Mouse (Mus musculus): Measurements from ENCODE around the gene Pdss2. TPM values are rescaled to one million over a fixed set of nuclear protein-coding genes. Genes with fewer than 3 reads are reported as not detected.

Gene Pdss2
- polyA plus RNA-seq, 1 experiment: 3.7 TPM

DNA sequence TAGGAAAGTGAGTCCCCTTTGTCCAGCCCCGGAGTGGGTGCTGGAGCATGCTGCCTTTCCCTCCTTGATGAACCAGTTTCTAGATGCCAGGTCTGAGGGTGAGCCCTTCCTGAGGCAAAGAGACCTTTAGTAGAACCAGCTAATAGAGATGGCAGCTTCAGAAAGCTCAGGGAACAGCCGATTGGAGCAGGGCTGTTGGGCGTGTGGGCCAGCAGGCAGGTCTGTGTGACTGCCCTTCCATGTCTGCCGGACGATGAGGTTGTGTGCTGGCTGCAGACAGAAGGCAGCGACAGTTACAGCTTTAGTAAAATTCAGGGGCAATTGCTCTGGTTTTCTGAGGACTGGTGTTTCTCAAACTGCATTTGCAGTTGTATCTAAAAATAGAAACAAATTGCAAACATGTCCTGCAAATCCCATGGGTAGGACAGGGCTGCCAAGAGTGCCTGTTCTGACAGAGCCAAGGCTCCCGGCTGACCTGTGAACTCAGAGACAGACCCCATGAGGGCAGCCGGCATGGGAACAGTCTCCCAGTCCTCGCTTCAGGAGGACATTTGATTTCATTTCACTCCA is 262.2 kb downstream of the Pdss2 start:
- no peaks in the 10 kb centered on the region for H3K27me3 ChIP-seq (ENCODE audit: control insufficient read depth, insufficient read depth, low read length)
- H3K4me3 ChIP-seq (ENCODE audit: control insufficient read depth, low read depth, low read length): no peak overlapping the region
- H3K4me1 ChIP-seq (ENCODE audit: control insufficient read depth, insufficient read depth, low read length): peaks cover 9% of the 10 kb centered on the region
- H3K27ac ChIP-seq (ENCODE audit: control insufficient read depth, insufficient read depth, low read depth, low read length): no peak overlapping the region
- H3K36me3 ChIP-seq (ENCODE audit: control insufficient read depth, insufficient read depth, low read length): no peaks in the 10 kb centered on the region
- TF ChIP-seq CTCF (IDR thresholded peaks at IDR 0.05; ENCODE audit: control insufficient read depth, insufficient read depth, insufficient replicate concordance, low read depth, low read length) (no peak), POLR2A (IDR thresholded peaks at IDR 0.05; ENCODE audit: control insufficient read depth, low read depth, low read length) (no peak)

DNA sequence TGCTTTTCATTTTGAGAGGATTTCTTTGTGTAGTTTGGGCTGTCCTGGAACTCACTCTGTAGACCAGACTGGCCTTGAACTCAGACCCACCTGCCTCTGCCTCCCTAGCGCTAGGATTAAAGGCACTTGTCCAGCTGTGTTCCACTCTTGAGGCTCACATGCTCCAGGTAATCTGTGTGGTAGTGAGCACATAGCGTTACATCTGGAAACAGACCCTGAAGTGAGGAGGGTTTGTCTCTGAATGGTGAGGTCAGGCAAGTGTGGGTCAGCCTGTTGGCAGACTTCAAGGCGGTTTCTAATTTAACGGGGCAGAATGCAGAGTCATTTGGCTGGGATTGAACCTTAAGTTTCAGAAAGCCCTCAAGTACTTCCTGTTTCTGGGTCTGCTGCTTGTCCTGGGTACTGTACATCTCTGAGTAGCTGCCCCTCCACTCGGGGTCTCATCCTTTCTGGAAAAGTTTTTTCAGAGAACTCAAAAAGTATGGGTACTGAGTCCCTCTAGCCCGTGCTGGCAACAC is 264.5 kb downstream of the Pdss2 start:
- Histone ChIP-seq H3K4me3 (ENCODE audit: control insufficient read depth, low read depth, low read length) (no peak overlapping the region), H3K4me1 (ENCODE audit: control insufficient read depth, insufficient read depth, low read length) (peaks cover 3% of the 10 kb centered on the region; the same call in 1 of the 2 replicates), H3K27ac (ENCODE audit: control insufficient read depth, insufficient read depth, low read depth, low read length) (no peak overlapping the region), H3K36me3 (ENCODE audit: control insufficient read depth, insufficient read depth, low read length) (no peaks in the 10 kb centered on the region), H3K27me3 (ENCODE audit: control insufficient read depth, insufficient read depth, low read length) (no peaks in the 10 kb centered on the region)
- TF ChIP-seq CTCF (IDR thresholded peaks at IDR 0.05; ENCODE audit: control insufficient read depth, insufficient read depth, insufficient replicate concordance, low read depth, low read length): no peak
- TF ChIP-seq POLR2A (IDR thresholded peaks at IDR 0.05; ENCODE audit: control insufficient read depth, low read depth, low read length): no peak

DNA sequence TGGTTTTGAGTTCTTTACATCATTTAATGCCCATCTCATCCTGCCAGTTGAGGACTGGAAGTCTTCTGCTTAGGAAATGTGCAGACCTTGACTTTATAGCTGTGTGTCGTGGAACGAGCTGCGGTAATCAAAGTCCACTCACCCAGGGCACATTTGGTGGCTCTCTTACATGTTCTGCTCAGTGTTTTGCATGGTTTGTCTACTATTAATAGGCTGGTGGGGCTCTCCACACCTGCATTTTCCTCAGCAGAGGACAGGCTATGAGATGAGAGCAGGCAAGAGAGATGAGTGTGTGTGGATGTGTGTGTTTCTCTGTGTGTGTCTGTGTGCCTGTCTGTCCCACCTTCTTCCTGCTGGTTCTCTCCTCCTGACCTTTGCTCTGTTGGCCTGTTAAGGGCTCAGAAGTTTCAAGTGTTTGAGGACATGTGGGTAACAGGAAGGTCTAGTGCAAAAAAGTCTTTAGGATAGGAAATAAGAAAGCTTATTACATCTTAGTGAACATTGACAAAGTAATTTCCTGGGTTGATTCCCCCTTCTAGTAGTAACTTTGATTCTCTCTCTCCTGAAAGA is 266.2 kb downstream of the Pdss2 start:
- TF ChIP-seq POLR2A (IDR thresholded peaks at IDR 0.05; ENCODE audit: control insufficient read depth, low read depth, low read length) (no peak), CTCF (IDR thresholded peaks at IDR 0.05; ENCODE audit: control insufficient read depth, insufficient read depth, insufficient replicate concordance, low read depth, low read length) (no peak)
- Histone ChIP-seq H3K27ac (ENCODE audit: control insufficient read depth, insufficient read depth, low read depth, low read length) (no peak overlapping the region), H3K4me3 (ENCODE audit: control insufficient read depth, low read depth, low read length) (no peak overlapping the region), H3K27me3 (ENCODE audit: control insufficient read depth, insufficient read depth, low read length) (no peaks in the 10 kb centered on the region), H3K36me3 (ENCODE audit: control insufficient read depth, insufficient read depth, low read length) (no peaks in the 10 kb centered on the region), H3K4me1 (ENCODE audit: control insufficient read depth, insufficient read depth, low read length) (no peaks in the 10 kb centered on the region)

DNA sequence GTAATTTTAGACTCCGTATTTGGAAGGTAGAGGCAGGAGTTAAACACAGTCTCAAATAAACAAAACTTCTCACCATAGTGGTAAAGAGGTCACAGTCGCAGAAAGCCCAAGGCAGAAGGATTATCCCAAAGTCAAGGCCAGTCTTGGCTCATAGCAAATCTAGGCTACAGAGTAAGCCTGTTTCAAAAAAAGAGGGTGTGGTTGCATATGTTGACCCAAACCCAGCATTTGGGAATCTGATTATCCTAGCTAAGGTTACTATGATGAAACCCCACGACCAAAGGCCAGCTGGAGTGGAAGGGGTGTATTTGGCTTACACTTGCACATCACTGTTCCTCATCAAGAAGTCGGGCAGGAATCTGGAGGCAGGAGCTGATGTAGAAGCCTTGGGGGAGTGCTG is 267.0 kb downstream of the Pdss2 start:
- no peak overlapping the region for H3K27ac ChIP-seq (ENCODE audit: control insufficient read depth, insufficient read depth, low read depth, low read length)
- no peak for TF ChIP-seq CTCF (IDR thresholded peaks at IDR 0.05; ENCODE audit: control insufficient read depth, insufficient read depth, insufficient replicate concordance, low read depth, low read length)
- TF ChIP-seq POLR2A (IDR thresholded peaks at IDR 0.05; ENCODE audit: control insufficient read depth, low read depth, low read length): no peak
- H3K36me3 ChIP-seq (ENCODE audit: control insufficient read depth, insufficient read depth, low read length): no peaks in the 10 kb centered on the region
- no peaks in the 10 kb centered on the region for H3K27me3 ChIP-seq (ENCODE audit: control insufficient read depth, insufficient read depth, low read length)
- H3K4me3 ChIP-seq (ENCODE audit: control insufficient read depth, low read depth, low read length): no peak overlapping the region
- no peaks in the 10 kb centered on the region for H3K4me1 ChIP-seq (ENCODE audit: control insufficient read depth, insufficient read depth, low read length)

DNA sequence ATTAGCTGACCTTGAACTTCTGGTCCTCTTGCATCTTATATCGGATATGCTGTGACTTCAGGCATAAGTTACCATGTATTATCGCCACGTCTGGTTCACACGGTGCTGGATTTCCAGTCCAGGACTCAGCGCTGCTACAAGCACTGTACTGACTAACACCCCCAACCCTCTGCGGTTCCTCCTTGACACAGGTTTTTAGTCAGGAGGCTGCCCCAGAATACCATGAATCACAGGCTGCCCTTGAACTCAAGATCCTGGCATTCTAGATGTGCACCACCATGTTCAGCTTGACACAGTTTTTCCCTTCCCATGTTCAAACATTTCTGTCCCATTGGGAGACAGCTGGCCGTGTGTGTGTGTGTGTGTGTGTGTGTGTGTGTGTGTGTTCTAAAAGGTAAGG is 267.9 kb downstream of the Pdss2 start:
- no peak for TF ChIP-seq CTCF (IDR thresholded peaks at IDR 0.05; ENCODE audit: control insufficient read depth, insufficient read depth, insufficient replicate concordance, low read depth, low read length)
- TF ChIP-seq POLR2A (IDR thresholded peaks at IDR 0.05; ENCODE audit: control insufficient read depth, low read depth, low read length): no peak
- H3K27ac ChIP-seq (ENCODE audit: control insufficient read depth, insufficient read depth, low read depth, low read length): no peak overlapping the region
- H3K36me3 ChIP-seq (ENCODE audit: control insufficient read depth, insufficient read depth, low read length): no peaks in the 10 kb centered on the region
- no peaks in the 10 kb centered on the region for H3K27me3 ChIP-seq (ENCODE audit: control insufficient read depth, insufficient read depth, low read length)
- no peaks in the 10 kb centered on the region for H3K4me1 ChIP-seq (ENCODE audit: control insufficient read depth, insufficient read depth, low read length)
- no peak overlapping the region for H3K4me3 ChIP-seq (ENCODE audit: control insufficient read depth, low read depth, low read length)

DNA sequence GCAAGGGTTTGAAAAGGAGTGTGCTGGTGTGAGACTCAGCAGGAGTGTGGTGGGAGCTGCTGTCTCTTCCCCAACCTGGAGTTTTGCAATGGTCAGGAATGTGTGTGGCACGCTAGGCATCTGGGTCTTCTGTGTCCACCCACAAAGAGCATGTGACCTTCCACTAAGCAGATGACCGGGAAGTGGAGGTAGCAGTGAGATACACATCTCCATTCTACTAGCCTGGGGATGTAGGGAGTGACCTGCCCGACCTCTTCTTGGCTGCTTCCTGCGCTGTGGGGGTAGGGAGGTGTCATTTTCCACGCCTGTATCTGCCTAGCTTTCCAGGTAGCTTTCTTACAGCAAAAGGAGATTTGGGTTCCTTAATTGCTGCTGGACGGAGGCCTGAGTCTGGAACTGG is 268.3 kb downstream of the Pdss2 start:
- Histone ChIP-seq H3K4me3 (ENCODE audit: control insufficient read depth, low read depth, low read length) (no peak overlapping the region), H3K36me3 (ENCODE audit: control insufficient read depth, insufficient read depth, low read length) (no peaks in the 10 kb centered on the region), H3K27ac (ENCODE audit: control insufficient read depth, insufficient read depth, low read depth, low read length) (no peak overlapping the region), H3K27me3 (ENCODE audit: control insufficient read depth, insufficient read depth, low read length) (no peaks in the 10 kb centered on the region), H3K4me1 (ENCODE audit: control insufficient read depth, insufficient read depth, low read length) (no peaks in the 10 kb centered on the region)
- TF ChIP-seq POLR2A (IDR thresholded peaks at IDR 0.05; ENCODE audit: control insufficient read depth, low read depth, low read length) (no peak), CTCF (IDR thresholded peaks at IDR 0.05; ENCODE audit: control insufficient read depth, insufficient read depth, insufficient replicate concordance, low read depth, low read length) (no peak)

DNA sequence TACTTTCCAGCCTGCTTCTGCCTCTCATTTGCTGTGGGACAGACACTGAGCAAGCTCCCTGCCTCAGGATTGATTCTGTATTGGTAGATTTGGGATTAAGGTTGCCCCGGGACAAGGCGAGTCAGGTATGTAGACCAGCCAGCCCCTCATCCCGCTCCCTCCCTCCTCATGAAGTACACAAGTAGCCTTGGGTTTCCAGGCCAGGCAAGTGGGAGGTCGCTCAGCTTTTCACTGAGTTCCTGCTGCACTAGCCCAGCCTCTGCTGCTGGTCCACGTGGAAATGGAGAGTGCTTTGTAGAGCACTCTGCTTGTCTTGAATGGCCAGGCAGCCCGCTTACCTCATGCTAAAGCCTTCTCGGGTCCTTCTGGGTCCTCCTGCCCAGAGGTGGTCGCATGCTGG is 268.7 kb downstream of the Pdss2 start:
- Histone ChIP-seq H3K4me3 (ENCODE audit: control insufficient read depth, low read depth, low read length) (no peak overlapping the region), H3K36me3 (ENCODE audit: control insufficient read depth, insufficient read depth, low read length) (no peaks in the 10 kb centered on the region), H3K27me3 (ENCODE audit: control insufficient read depth, insufficient read depth, low read length) (no peaks in the 10 kb centered on the region), H3K27ac (ENCODE audit: control insufficient read depth, insufficient read depth, low read depth, low read length) (no peak overlapping the region), H3K4me1 (ENCODE audit: control insufficient read depth, insufficient read depth, low read length) (no peaks in the 10 kb centered on the region)
- no peak for TF ChIP-seq CTCF (IDR thresholded peaks at IDR 0.05; ENCODE audit: control insufficient read depth, insufficient read depth, insufficient replicate concordance, low read depth, low read length)
- TF ChIP-seq POLR2A (IDR thresholded peaks at IDR 0.05; ENCODE audit: control insufficient read depth, low read depth, low read length): no peak
